Mouse (Mus musculus) kidney, postnatal 10 days (tissue): ENCODE measurements around the gene Lgr4.

ENCODE experiments used
- DNase-seq: peaks from one replicate; pipeline ENCODE4 v3.0.0; 2021; ENCODE audit warnings: mixed read lengths

Lgr4 gene

DNA sequence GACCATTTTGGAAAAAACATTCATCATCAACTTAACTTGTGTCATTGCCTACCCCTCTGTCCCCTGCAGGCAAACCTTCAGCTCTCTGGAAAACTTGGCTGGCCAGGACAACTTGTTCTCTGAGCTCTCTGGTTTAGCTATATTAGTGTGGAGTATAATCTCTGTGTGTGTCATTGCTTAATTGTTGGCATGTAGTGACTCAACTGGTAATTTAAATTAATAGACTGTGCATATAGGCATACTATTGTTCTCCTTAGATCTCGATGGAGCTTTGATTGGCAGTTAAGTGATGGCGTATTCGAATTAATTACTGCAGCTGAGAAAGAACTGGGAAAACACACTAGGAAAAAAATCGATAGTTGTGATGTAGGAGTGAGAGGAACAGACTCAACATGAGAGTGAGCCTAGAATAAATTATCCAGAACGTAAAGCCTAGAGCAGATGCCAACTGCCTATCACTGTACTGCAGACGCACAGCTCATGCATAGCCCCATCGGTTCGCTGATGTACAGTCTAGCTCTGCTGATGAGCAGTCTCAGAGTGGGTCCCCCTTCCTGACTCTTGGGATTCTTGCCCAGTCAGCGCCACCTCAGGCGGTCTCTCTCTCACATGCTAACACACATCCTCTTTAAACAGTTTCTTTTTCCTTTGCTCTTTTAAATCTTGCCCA, 35.7 kb downstream of the Lgr4 start:
- DNase-seq: no peak

DNA sequence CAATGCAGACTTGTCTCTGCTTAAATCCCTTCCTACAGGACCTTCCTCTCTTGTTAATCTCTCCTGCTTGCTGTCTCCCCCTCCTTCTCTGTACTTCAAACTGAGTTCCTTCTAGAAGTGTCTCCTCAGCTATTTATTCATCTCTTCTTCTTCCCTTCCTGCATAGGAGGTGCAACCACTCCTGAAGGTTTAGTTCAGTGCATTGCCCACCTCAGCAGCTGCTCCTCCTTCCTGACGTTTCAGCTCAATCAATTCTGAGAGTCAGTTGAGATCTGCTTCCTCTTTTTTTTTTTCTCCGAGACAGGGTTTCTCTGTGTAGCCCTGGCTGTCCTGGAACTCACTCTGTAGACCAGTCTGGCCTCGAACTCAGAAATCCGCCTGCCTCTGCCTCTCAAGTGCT, 36.4 kb downstream of the Lgr4 start:
- DNase-seq: no peak

GRCm38 (mm10) chr2:109955060-109955459, 37.6 kb downstream of the Lgr4 start:
- no peak for DNase-seq

DNA sequence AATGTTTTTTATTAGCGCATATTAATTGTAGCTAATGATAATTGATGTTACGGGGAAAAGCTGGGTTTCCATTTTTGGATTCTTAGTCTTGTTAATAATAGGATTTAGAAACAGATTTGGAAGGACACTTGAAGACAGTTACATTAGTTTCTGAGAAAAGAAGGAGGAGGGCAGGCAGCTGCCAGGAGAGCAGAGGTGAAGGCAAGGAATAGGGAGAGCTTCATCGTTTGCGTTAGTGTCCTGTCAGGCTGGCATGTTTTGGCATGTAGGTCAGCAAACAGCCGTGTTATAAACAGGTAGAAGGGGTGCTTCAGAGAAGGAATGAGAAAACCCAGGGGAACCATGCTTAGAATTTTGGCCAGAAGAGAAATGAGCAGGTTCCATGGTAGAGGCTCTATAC, 38.5 kb downstream of the Lgr4 start:
- DNase-seq: no peak

DNA sequence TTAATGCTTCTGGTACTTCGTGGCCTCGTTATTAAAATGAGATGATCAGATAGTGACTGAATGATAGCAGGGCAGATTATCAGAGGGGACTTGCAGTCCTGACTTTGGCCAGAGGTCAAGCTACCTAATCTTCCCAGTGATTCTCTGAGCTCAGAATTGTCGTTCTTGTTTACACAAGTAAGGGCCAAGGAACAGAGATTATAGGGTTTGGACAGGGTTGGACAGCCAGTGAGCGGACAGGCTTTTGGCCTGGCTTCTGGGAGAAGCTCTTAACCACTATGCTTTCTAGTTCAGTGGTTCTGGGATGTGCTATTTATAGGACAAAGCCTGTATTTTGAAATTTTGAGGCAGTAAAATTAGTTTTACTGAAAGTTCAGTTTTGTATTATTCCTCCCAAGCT, 39.3 kb downstream of the Lgr4 start:
- DNase-seq: no peak

GRCm38 (mm10) chr2:109958692-109959406, 41.4 kb downstream of the Lgr4 start:
- DNase-seq: no peak

- no peak for DNase-seq
Measured at GRCm38 (mm10) chr2:109959407-109960075, 42.1 kb downstream of the Lgr4 start.

- no peak for DNase-seq
Measured at GRCm38 (mm10) chr2:109960246-109960645, 42.8 kb downstream of the Lgr4 start.

DNA sequence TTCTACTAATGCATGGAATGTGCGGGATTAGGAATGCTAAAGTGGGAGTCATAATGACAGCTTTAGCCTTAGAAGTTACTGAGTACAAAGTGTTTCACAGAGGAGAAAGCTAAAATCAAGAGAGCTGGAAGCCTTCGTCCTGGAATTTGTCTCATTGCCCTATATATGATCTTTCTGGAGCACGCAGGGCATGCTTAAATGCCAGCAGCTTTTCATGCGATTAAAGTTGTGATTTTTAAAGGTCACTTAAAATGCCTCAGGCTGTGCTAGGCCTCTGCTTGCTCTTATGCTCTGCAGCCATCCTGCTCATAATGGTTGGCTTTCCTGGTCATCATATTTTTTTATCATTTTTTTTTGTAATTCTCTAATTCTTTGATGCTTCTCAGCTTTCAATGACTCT, 43.7 kb downstream of the Lgr4 start:
- no peak for DNase-seq

- no peak for DNase-seq
Measured at GRCm38 (mm10) chr2:109963591-109964258, 46.3 kb downstream of the Lgr4 start.

- DNase-seq: no peak
Measured at GRCm38 (mm10) chr2:109965753-109966420, 48.4 kb downstream of the Lgr4 start.

DNA sequence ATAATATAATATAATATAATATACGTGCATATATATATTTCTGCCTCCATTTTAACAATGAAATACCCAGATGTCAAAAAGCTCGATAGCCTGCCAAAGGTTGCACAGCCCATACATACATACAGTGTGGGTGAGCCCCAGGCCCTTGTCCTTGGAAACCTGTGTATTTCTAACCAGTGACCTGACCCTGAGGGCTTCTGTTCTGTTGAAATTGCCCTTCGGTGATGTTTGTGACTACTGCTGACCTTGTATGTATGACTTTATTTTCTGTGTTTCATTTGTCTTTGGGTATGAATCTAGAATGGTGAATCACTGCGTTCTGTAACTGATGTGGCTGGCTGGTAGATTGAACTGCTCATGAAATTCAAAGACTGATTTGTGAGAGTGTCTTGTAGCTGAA, 49.4 kb downstream of the Lgr4 start:
- no peak for DNase-seq

DNA sequence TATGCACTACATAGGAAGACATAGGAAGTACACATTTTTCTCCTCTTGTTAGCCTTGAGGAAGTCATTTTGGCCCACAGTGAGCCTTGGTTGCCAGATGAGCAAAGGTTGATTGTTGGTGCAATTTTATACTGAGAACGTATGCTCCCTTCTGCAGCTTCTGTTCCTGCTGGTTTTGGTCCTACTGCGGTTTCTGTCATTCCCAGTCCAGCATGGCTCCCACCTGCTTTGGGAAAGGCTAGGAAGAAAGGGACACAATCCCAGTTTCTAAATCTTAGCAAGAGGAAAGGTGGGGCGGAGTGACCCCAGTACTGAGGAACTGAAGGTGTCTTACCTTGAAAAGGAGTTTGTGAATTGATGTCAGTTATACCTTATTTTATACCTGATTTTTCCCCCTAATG, 51.9 kb downstream of the Lgr4 start:
- no peak for DNase-seq

DNA sequence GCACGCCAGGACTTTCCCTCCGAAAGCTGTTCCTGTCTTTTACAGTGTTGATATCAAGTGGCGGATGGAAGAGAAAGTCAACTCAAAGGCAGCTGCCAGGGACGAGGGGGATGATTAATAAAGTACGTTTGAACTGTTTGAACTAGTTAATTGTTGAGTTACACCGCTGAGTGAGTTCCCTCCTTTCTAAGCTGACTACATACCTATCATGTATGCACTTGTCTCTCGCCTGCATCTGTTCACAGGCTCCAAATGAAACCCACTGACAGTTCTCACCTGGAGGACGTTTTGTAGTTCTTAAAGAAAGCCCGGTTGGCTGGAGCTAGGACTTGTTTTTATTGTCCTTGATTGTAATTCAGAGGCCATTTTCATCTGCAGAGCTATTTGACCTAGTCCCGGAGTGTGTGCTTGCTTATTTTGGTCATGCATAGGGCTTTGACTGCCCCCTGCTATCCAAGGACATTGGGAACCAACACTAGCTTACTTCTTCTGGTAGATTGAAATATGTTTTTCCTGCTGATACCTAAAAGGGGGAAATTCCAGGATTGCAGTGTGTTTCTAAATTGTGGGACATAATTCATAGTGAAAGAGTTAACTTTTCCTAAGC, 52.6 kb downstream of the Lgr4 start:
- no peak for DNase-seq

DNA sequence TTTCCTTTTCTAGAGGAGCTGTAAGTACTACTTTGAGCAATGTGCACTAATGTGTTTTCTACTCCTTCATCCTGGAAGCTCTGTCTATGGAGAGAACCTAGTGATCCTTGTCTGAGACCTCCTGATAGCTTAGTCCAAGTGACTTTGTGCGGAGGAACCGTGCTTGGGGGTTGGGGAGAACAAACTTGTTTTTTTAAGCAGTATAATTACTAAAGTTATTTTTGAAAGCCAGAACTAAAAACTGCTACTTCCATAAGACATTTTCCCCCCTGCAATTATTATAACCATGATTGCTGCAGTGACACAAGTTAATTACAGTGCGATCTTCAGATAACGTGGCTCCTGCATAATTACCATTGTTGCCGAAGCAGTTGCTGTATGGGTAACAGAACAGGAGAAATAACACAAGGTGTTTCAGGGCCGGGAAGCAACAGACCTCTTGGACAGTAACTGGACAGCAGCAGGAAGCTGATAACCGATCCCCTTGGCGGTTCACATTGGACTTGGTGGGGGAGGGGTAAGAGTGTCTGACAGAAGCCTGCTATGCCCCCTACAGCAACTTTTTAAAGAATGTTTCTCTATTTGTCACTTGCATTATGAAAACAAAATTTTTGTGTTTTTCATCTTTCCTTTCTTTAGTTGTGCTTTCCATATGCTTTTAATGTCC, 53.4 kb downstream of the Lgr4 start:
- no peak for DNase-seq

DNA sequence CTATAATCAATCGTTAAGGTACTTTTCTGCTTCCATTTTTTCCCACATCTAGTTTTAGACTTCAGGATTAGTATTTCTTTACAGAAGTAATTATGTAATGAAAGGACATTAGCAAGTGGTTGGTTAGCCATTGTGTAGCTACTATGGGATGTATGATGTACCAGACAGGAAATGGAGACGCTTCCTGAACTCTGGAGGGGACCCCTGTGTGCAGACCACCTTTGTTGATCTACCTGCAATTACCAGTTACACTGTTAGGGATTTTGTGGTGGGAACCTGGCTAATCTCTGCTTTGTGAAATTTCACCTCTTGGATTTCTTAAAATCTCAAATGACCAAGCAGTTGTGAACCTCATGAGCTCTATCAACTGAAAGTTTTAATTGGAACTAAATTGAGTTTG, 54.9 kb downstream of the Lgr4 start:
- no peak for DNase-seq

- no peak for DNase-seq
Measured at GRCm38 (mm10) chr2:109972922-109973321, 55.5 kb downstream of the Lgr4 start.

DNA sequence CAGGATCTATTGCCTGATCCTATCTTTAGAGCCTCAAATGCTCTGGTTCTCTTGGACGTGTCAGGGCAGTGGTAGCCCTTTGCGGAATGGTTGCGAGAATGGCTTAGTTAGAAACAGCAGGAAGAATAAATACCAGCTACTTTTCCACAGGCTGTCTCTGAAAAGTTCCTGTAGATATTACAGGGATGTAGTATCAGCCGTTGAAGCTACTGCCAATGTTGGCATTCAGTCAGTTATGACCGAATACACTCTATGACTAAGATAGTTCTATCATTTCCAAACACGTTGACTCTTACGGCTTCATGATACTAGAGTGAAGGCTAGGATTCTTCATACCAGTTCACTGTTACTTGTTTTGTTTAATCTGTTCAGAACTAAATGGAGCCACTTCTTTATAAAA, 57.4 kb downstream of the Lgr4 start:
- DNase-seq: no peak

- no peak for DNase-seq
Measured at GRCm38 (mm10) chr2:109976181-109976580, 58.7 kb downstream of the Lgr4 start.

DNA sequence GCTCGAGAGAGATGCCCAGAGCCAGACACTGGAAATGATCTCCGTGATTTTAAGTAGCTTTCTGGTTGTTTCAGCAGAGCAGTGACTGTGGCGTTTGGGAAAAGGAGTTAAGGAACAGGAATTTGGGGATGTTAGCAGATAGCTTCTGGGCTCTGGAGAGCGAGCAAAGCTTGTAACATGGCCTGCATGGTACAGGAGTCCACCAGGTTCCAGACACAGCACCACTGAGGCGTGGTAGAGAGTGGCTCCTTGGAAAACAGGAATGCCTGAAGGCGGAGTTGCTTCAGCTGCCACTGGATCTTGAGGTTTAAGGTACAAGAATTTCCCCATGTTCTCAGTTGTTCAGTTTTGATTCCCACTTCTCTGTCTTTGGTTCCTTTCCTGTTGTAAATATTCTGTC, 59.9 kb downstream of the Lgr4 start:
- DNase-seq: peak; percentile 39

- DNase-seq: peak; percentile 42
Measured at GRCm38 (mm10) chr2:109979209-109979608, 61.8 kb downstream of the Lgr4 start.

GRCm38 (mm10) chr2:109983435-109983834, 66.0 kb downstream of the Lgr4 start:
- DNase-seq: peak; percentile 19
